Mouse (Mus musculus): ENCODE data around the gene Slc26a5. TPM values are rescaled to one million over a fixed set of nuclear protein-coding genes. Genes with fewer than 3 reads are reported as not detected.
A peak's percentile ranks its signal among the peaks of the same experiment; 100 is the strongest.

Slc26a5 gene
- polyA plus RNA-seq, 1 experiment from 2014 or later = not detected

GRCm38 (mm10) chr5:21866311-21866712 lies 908 bp upstream of the Slc26a5 start:
- Histone ChIP-seq H3K4me3 (peak overlapping the region; percentile 12; the same call in 1 of the 2 replicates), H3K9ac (no peak overlapping the region), H3K4me2 (peak overlapping the region; percentile 63), H3K4me1 (replicated peaks) (peaks cover 8% of the 10 kb centered on the region), H3K36me3 (no peaks in the 10 kb centered on the region), H3K27ac (no peak overlapping the region), H3K9me3 (replicated peaks) (no peaks in the 10 kb centered on the region), H3K27me3 (0 out of 2 replicates have a peak, but pooled peaks cover 9% of the 10 kb centered on the region)
- 15% methylated on average over 6 of the region's 6 CpGs for WGBS
- no peak for ATAC-seq (replicated peaks; ENCODE audit: insufficient number of reproducible peaks, insufficient read depth, low FRiP score, low read depth)

GRCm38 (mm10) chr5:21858653-21859052 lies 6.8 kb downstream of the Slc26a5 start:
- WGBS = 73% methylated on average over 7 of the region's 7 CpGs
- no peaks in the 10 kb centered on the region for H3K27me3 ChIP-seq
- no peak overlapping the region for H3K4me3 ChIP-seq
- H3K4me1 ChIP-seq (replicated peaks) = no peaks in the 10 kb centered on the region
- H3K4me2 ChIP-seq = no peak overlapping the region
- no peak overlapping the region for H3K9ac ChIP-seq
- H3K9me3 ChIP-seq (replicated peaks) = no peaks in the 10 kb centered on the region
- ATAC-seq (replicated peaks; ENCODE audit: insufficient number of reproducible peaks, insufficient read depth, low FRiP score, low read depth) = no peak
- H3K27ac ChIP-seq = no peak overlapping the region
- no peaks in the 10 kb centered on the region for H3K36me3 ChIP-seq

- H3K27ac ChIP-seq = no peak overlapping the region
- no peak overlapping the region for H3K4me2 ChIP-seq
- H3K27me3 ChIP-seq = no peaks in the 10 kb centered on the region
- H3K4me1 ChIP-seq (replicated peaks) = no peaks in the 10 kb centered on the region
- no peaks in the 10 kb centered on the region for H3K36me3 ChIP-seq
- H3K9ac ChIP-seq = no peak overlapping the region
- no peak for ATAC-seq (replicated peaks; ENCODE audit: insufficient number of reproducible peaks, insufficient read depth, low FRiP score, low read depth)
- no peak overlapping the region for H3K4me3 ChIP-seq
- H3K9me3 ChIP-seq (replicated peaks) = no peaks in the 10 kb centered on the region
- WGBS = 46% methylated on average over 10 of the region's 10 CpGs
Observed at GRCm38 (mm10) chr5:21851679-21852340, 13.6 kb downstream of the Slc26a5 start.

- H3K9me3 ChIP-seq (replicated peaks) = no peaks in the 10 kb centered on the region
- H3K9ac ChIP-seq = no peak overlapping the region
- no peak overlapping the region for H3K4me2 ChIP-seq
- H3K4me3 ChIP-seq = no peak overlapping the region
- H3K27ac ChIP-seq = no peak overlapping the region
- no peaks in the 10 kb centered on the region for H3K27me3 ChIP-seq
- whole genome bisulfite sequencing = 70% methylated on average over 6 of the region's 6 CpGs
- no peaks in the 10 kb centered on the region for H3K36me3 ChIP-seq
- ATAC-seq (replicated peaks; ENCODE audit: insufficient number of reproducible peaks, insufficient read depth, low FRiP score, low read depth) = no peak
- H3K4me1 ChIP-seq (replicated peaks) = no peaks in the 10 kb centered on the region
Observed at GRCm38 (mm10) chr5:21847438-21847837, 18.0 kb downstream of the Slc26a5 start.

GRCm38 (mm10) chr5:21846616-21847290 lies 18.7 kb downstream of the Slc26a5 start:
- no peaks in the 10 kb centered on the region for H3K4me1 ChIP-seq (replicated peaks)
- H3K27ac ChIP-seq = no peak overlapping the region
- H3K9me3 ChIP-seq (replicated peaks) = no peaks in the 10 kb centered on the region
- H3K36me3 ChIP-seq = no peaks in the 10 kb centered on the region
- ATAC-seq (replicated peaks; ENCODE audit: insufficient number of reproducible peaks, insufficient read depth, low FRiP score, low read depth) = no peak
- no peak overlapping the region for H3K9ac ChIP-seq
- no peaks in the 10 kb centered on the region for H3K27me3 ChIP-seq
- no peak overlapping the region for H3K4me2 ChIP-seq
- 71% methylated on average over 20 of the region's 20 CpGs for WGBS
- no peak overlapping the region for H3K4me3 ChIP-seq

GRCm38 (mm10) chr5:21844676-21845075 lies 20.7 kb downstream of the Slc26a5 start:
- Histone ChIP-seq H3K4me1 (replicated peaks) (no peaks in the 10 kb centered on the region), H3K9me3 (replicated peaks) (no peaks in the 10 kb centered on the region), H3K36me3 (no peaks in the 10 kb centered on the region), H3K27me3 (no peaks in the 10 kb centered on the region), H3K4me2 (no peak overlapping the region), H3K27ac (no peak overlapping the region), H3K4me3 (no peak overlapping the region), H3K9ac (no peak overlapping the region)
- ATAC-seq (replicated peaks; ENCODE audit: insufficient number of reproducible peaks, insufficient read depth, low FRiP score, low read depth) = no peak
- 65% methylated on average over 4 of the region's 4 CpGs for WGBS

GRCm38 (mm10) chr5:21831761-21832160 lies 33.6 kb downstream of the Slc26a5 start:
- Histone ChIP-seq H3K9ac (no peak overlapping the region), H3K4me1 (replicated peaks) (no peaks in the 10 kb centered on the region), H3K4me2 (no peak overlapping the region), H3K36me3 (no peaks in the 10 kb centered on the region), H3K9me3 (replicated peaks) (no peaks in the 10 kb centered on the region), H3K4me3 (no peak overlapping the region), H3K27ac (no peak overlapping the region), H3K27me3 (no peaks in the 10 kb centered on the region)
- no peak for ATAC-seq (replicated peaks; ENCODE audit: insufficient number of reproducible peaks, insufficient read depth, low FRiP score, low read depth)
- 60% methylated on average over 3 of the region's 3 CpGs for WGBS

- Histone ChIP-seq H3K4me1 (replicated peaks) (no peaks in the 10 kb centered on the region), H3K9me3 (replicated peaks) (no peaks in the 10 kb centered on the region), H3K4me3 (no peak overlapping the region), H3K27ac (no peak overlapping the region), H3K4me2 (no peak overlapping the region), H3K9ac (no peak overlapping the region), H3K27me3 (no peaks in the 10 kb centered on the region), H3K36me3 (no peaks in the 10 kb centered on the region)
- WGBS = 52% methylated on average over 4 of the region's 4 CpGs
- no peak for ATAC-seq (replicated peaks; ENCODE audit: insufficient number of reproducible peaks, insufficient read depth, low FRiP score, low read depth)
Observed at GRCm38 (mm10) chr5:21828855-21829254, 36.5 kb downstream of the Slc26a5 start.

- Histone ChIP-seq H3K36me3 (no peaks in the 10 kb centered on the region), H3K9me3 (replicated peaks) (no peaks in the 10 kb centered on the region), H3K4me3 (no peak overlapping the region), H3K4me2 (no peak overlapping the region), H3K27me3 (no peaks in the 10 kb centered on the region), H3K4me1 (replicated peaks) (no peaks in the 10 kb centered on the region), H3K27ac (no peak overlapping the region), H3K9ac (no peak overlapping the region)
- ATAC-seq (replicated peaks; ENCODE audit: insufficient number of reproducible peaks, insufficient read depth, low FRiP score, low read depth) = no peak
- 20% methylated on average over 6 of the region's 6 CpGs for WGBS
Observed at GRCm38 (mm10) chr5:21827643-21828042, 37.8 kb downstream of the Slc26a5 start.

GRCm38 (mm10) chr5:21826370-21826769 lies 39.0 kb downstream of the Slc26a5 start:
- Histone ChIP-seq H3K36me3 (no peaks in the 10 kb centered on the region), H3K27ac (no peak overlapping the region), H3K4me2 (no peak overlapping the region), H3K9me3 (replicated peaks) (no peaks in the 10 kb centered on the region), H3K4me3 (no peak overlapping the region), H3K27me3 (no peaks in the 10 kb centered on the region), H3K9ac (no peak overlapping the region), H3K4me1 (replicated peaks) (no peaks in the 10 kb centered on the region)
- 47% methylated on average over 7 of the region's 7 CpGs for WGBS
- ATAC-seq (replicated peaks; ENCODE audit: insufficient number of reproducible peaks, insufficient read depth, low FRiP score, low read depth) = no peak

GRCm38 (mm10) chr5:21813994-21814393 lies 51.4 kb downstream of the Slc26a5 start:
- Histone ChIP-seq H3K4me2 (no peak overlapping the region), H3K4me3 (no peak overlapping the region), H3K27ac (no peak overlapping the region), H3K9me3 (replicated peaks) (no peaks in the 10 kb centered on the region), H3K9ac (no peak overlapping the region), H3K4me1 (replicated peaks) (no peaks in the 10 kb centered on the region), H3K36me3 (no peaks in the 10 kb centered on the region), H3K27me3 (no peaks in the 10 kb centered on the region)
- WGBS = 60% methylated on average over 1 of the region's 1 CpGs
- no peak for ATAC-seq (replicated peaks; ENCODE audit: insufficient number of reproducible peaks, insufficient read depth, low FRiP score, low read depth)

- Histone ChIP-seq H3K9ac (no peak overlapping the region), H3K9me3 (replicated peaks) (no peaks in the 10 kb centered on the region), H3K4me2 (no peak overlapping the region), H3K27me3 (no peaks in the 10 kb centered on the region), H3K4me1 (replicated peaks) (no peaks in the 10 kb centered on the region), H3K4me3 (no peak overlapping the region), H3K36me3 (no peaks in the 10 kb centered on the region), H3K27ac (no peak overlapping the region)
- WGBS = 73% methylated on average over 10 of the region's 10 CpGs
- no peak for ATAC-seq (replicated peaks; ENCODE audit: insufficient number of reproducible peaks, insufficient read depth, low FRiP score, low read depth)
Observed at GRCm38 (mm10) chr5:21810924-21811323, 54.5 kb downstream of the Slc26a5 start.
